Mouse (Mus musculus) retina, adult 2 months (tissue): ENCODE measurements around the gene Mcf2l.

Experiments used
- DNase-seq: peaks from one replicate; pipeline ENCODE4 v3.0.0-alpha.2; 2012; ENCODE audit warnings: low read depth, low spot score

The Mcf2l gene

GRCm38 (mm10) chr8:12873357-12874046 lies at the start of gene Mcf2l:
Gene Mcf2l, plus strand, starts transcription at chr8:12873806.
- DNase-seq, result no peak

- no peak for DNase-seq
Observed at GRCm38 (mm10) chr8:12824562-12824961, 49.0 kb upstream of the Mcf2l start.

- DNase-seq, result no peak
Observed at GRCm38 (mm10) chr8:12825236-12825635, 48.4 kb upstream of the Mcf2l start.

- no peak for DNase-seq
Observed at GRCm38 (mm10) chr8:12825686-12826237, 47.8 kb upstream of the Mcf2l start.

- DNase-seq, result no peak
Observed at GRCm38 (mm10) chr8:12827124-12827523, 46.5 kb upstream of the Mcf2l start.

GRCm38 (mm10) chr8:12828298-12828697 lies 45.3 kb upstream of the Mcf2l start:
- no peak for DNase-seq

GRCm38 (mm10) chr8:12829381-12829780 lies 44.2 kb upstream of the Mcf2l start:
- no peak for DNase-seq

- no peak for DNase-seq
Observed at GRCm38 (mm10) chr8:12831659-12832589, 41.7 kb upstream of the Mcf2l start.

- DNase-seq, result no peak
Observed at GRCm38 (mm10) chr8:12833616-12834015, 40.0 kb upstream of the Mcf2l start.

GRCm38 (mm10) chr8:12840834-12841233 lies 32.8 kb upstream of the Mcf2l start:
- DNase-seq, result no peak

GRCm38 (mm10) chr8:12842342-12842995 lies 31.1 kb upstream of the Mcf2l start:
- no peak for DNase-seq

GRCm38 (mm10) chr8:12844347-12844950 lies 29.2 kb upstream of the Mcf2l start:
- DNase-seq, result no peak

- DNase-seq, result no peak
Observed at GRCm38 (mm10) chr8:12846447-12846846, 27.2 kb upstream of the Mcf2l start.

GRCm38 (mm10) chr8:12851241-12851640 lies 22.4 kb upstream of the Mcf2l start:
- DNase-seq, result no peak

- DNase-seq, result no peak
Observed at GRCm38 (mm10) chr8:12856038-12856437, 17.6 kb upstream of the Mcf2l start.

GRCm38 (mm10) chr8:12863061-12863460 lies 10.5 kb upstream of the Mcf2l start:
- no peak for DNase-seq

GRCm38 (mm10) chr8:12863608-12864007 lies 10.0 kb upstream of the Mcf2l start:
- no peak for DNase-seq

- no peak for DNase-seq
Observed at GRCm38 (mm10) chr8:12865790-12866189, 7.8 kb upstream of the Mcf2l start.

GRCm38 (mm10) chr8:12869661-12870060 lies 3.9 kb upstream of the Mcf2l start:
- DNase-seq, result no peak

- no peak for DNase-seq
Observed at GRCm38 (mm10) chr8:12870656-12871055, 3.0 kb upstream of the Mcf2l start.

- DNase-seq, result no peak
Observed at GRCm38 (mm10) chr8:12871461-12871860, 2.1 kb upstream of the Mcf2l start.

GRCm38 (mm10) chr8:12872983-12873356 lies 636 bp upstream of the Mcf2l start:
- no peak for DNase-seq
